Mouse (Mus musculus) adrenal gland, postnatal 4 days (tissue): ENCODE results near the gene Rarres1. TPM values are rescaled to one million over a fixed set of nuclear protein-coding genes. Genes with fewer than 3 reads are reported as not detected.

Source experiments
- DNase-seq, 2 experiments: peaks; one replicate each; pipeline ENCODE4 v3.0.0; 2021 to 2022; ENCODE audit warnings: low spot score in 2 of 2, mixed read lengths in 2 of 2
- long read RNA-seq, 2 experiments: library from polyadenylated mRNA; stranded (forward); transcript quantifications; one replicate each; pipeline ENCODE4 v2.0.0; 2021
- total RNA-seq, 2 experiments: library from RNA; stranded (reverse); gene quantifications; 2 replicates each; pipeline ENCODE4 v1.2.3; 2021

Gene Rarres1
- 1 to 10 TPM in 1 of 2 experiments, under 1 TPM in 1; 0.81 to 1.3 TPM for total RNA-seq
- long read RNA-seq, experiment 1, partial matches to known transcripts: 0 of 2 reads
- long read RNA-seq, experiment 1, other reads (novel, unspliced or antisense): 0 of 2 reads
- long read RNA-seq, experiment 2, partial matches to known transcripts: 0 of 2 reads
- long read RNA-seq, experiment 2, other reads (novel, unspliced or antisense): 0 of 2 reads

GRCm38 (mm10) chr3:67515274-67515801, at the start of gene Rarres1:
TSS of gene Rarres1 (minus strand) at chr3:67515523.
- no peak for DNase-seq

- no peak for DNase-seq
These were observed 49.5 kb upstream of the Rarres1 start for GRCm38 (mm10) chr3:67564731-67565357.

GRCm38 (mm10) chr3:67557718-67558354, 42.5 kb upstream of the Rarres1 start:
- DNase-seq: no peak

- DNase-seq: no peak
These were observed 41.9 kb upstream of the Rarres1 start for GRCm38 (mm10) chr3:67557200-67557651.

GRCm38 (mm10) chr3:67555211-67555610, 39.9 kb upstream of the Rarres1 start:
- no peak for DNase-seq

GRCm38 (mm10) chr3:67553927-67554448, 38.7 kb upstream of the Rarres1 start:
- DNase-seq: no peak

GRCm38 (mm10) chr3:67553281-67553680, 38.0 kb upstream of the Rarres1 start:
- DNase-seq: no peak

- no peak for DNase-seq
These were observed 35.9 kb upstream of the Rarres1 start for GRCm38 (mm10) chr3:67551193-67551592.

- DNase-seq: no peak
These were observed 28.3 kb upstream of the Rarres1 start for GRCm38 (mm10) chr3:67543630-67544029.

- DNase-seq: no peak
These were observed 9.4 kb upstream of the Rarres1 start for GRCm38 (mm10) chr3:67524768-67525167.

- DNase-seq: no peak
These were observed 7.4 kb upstream of the Rarres1 start for GRCm38 (mm10) chr3:67522709-67523108.

GRCm38 (mm10) chr3:67520568-67521143, 5.3 kb upstream of the Rarres1 start:
- DNase-seq: no peak

- DNase-seq: no peak
These were observed 486 bp downstream of the Rarres1 start for GRCm38 (mm10) chr3:67514801-67515273.

- DNase-seq: peak in 1 of 2 experiments; percentile 44
These were observed 2.5 kb downstream of the Rarres1 start for GRCm38 (mm10) chr3:67512807-67513206.

GRCm38 (mm10) chr3:67508216-67508892, 7.0 kb downstream of the Rarres1 start:
- no peak for DNase-seq

- no peak for DNase-seq
These were observed 10.0 kb downstream of the Rarres1 start for GRCm38 (mm10) chr3:67505286-67505685.

- no peak for DNase-seq
These were observed 11.4 kb downstream of the Rarres1 start for GRCm38 (mm10) chr3:67503878-67504277.

GRCm38 (mm10) chr3:67499406-67499791, 15.9 kb downstream of the Rarres1 start:
- DNase-seq: no peak

GRCm38 (mm10) chr3:67498773-67499405, 16.4 kb downstream of the Rarres1 start:
- no peak for DNase-seq

GRCm38 (mm10) chr3:67497998-67498397, 17.3 kb downstream of the Rarres1 start:
- DNase-seq: no peak
